Mouse (Mus musculus) intestine, embryonic 16.5 days (tissue): ENCODE data around the gene Tvp23b. TPM values are rescaled to one million over a fixed set of nuclear protein-coding genes. Genes with fewer than 3 reads are reported as not detected.

Experiments used
- ATAC-seq: fragments of 200-750 bp; cut with Nextera tagmentation; 2 replicates; pipeline ENCODE4 v1.8.0; 2017; ENCODE audit warnings: moderate TSS enrichment, moderate library complexity
- H3K27ac ChIP-seq: fragments of 300-500 bp; sonication (generic); 2 replicates; pipeline ENCODE4 v1.5.1; 2014; ENCODE audit warnings: mild to moderate bottlenecking, low read length
- H3K27me3 ChIP-seq: fragments of 300-500 bp; sonication (generic); replicated peaks from 2 replicates; pipeline ENCODE4 v1.6.1; 2014; ENCODE audit warnings: low read length, control low read depth, mixed read lengths; ENCODE audit not compliant: control insufficient read depth, insufficient read depth
- H3K36me3 ChIP-seq: fragments of 300-500 bp; sonication (generic); 2 replicates; pipeline ENCODE4 v1.6.1; 2014; ENCODE audit warnings: low read length, control low read depth; ENCODE audit not compliant: control insufficient read depth, insufficient read depth
- H3K4me1 ChIP-seq: fragments of 300-500 bp; sonication (generic); 2 replicates; pipeline ENCODE4 v1.6.1; 2014; ENCODE audit warnings: low read length, control low read depth, mixed read lengths; ENCODE audit not compliant: control insufficient read depth, insufficient read depth
- H3K4me2 ChIP-seq: fragments of 300-500 bp; sonication (generic); 2 replicates; pipeline ENCODE4 v1.6.1; 2014; ENCODE audit warnings: low read depth, low read length, control low read depth
- H3K4me3 ChIP-seq: fragments of 300-500 bp; sonication (generic); 2 replicates; pipeline ENCODE4 v1.5.1; 2014; ENCODE audit warnings: mild to moderate bottlenecking, low read length
- H3K9ac ChIP-seq: fragments of 300-500 bp; sonication (generic); 2 replicates; pipeline ENCODE4 v1.6.1; 2014; ENCODE audit warnings: low read depth, low read length
- H3K9me3 ChIP-seq: fragments of 300-500 bp; sonication (generic); 2 replicates; pipeline ENCODE4 v1.6.1; 2016; ENCODE audit warnings: low read length, control low read depth; ENCODE audit not compliant: control insufficient read depth
- WGBS: fragments of 180-500 bp; shearing (Covaris S2); extraction: QIAGEN DNeasy Blood & Tissue Kit; methylation state at CpG from one replicate; pipeline ENCODE4 v1.1.7; 2014; 5-methylcytosine and 5-hydroxymethylcytosine counted together
- polyA plus RNA-seq: library from polyadenylated mRNA; unstranded; fragments of >200 nt; fragmentation: Nextera tagmentation; extraction: Ambion mirVana; gene quantifications from 2 replicates; pipeline ENCODE4 v1.2.1, GENCODE M21; 2015

Tvp23b gene
- polyA plus RNA-seq, 1 experiment from 2014 or later = 90.2 TPM

GRCm38 (mm10) chr11:62954766-62955165, 75.5 kb downstream of the Tvp23b start:
- no peaks in the 10 kb centered on the region for H3K27me3 ChIP-seq
- no peaks in the 10 kb centered on the region for H3K4me1 ChIP-seq
- H3K9me3 ChIP-seq = peaks cover 5% of the 10 kb centered on the region; the same call in 1 of the 2 replicates
- H3K36me3 ChIP-seq = no peaks in the 10 kb centered on the region
- no peak overlapping the region for H3K4me3 ChIP-seq
- no peak overlapping the region for H3K9ac ChIP-seq
- H3K4me2 ChIP-seq = no peak overlapping the region
- WGBS = 73% methylated on average over 3 of the region's 3 CpGs
- H3K27ac ChIP-seq = no peak overlapping the region
- no peak for ATAC-seq

- no peak overlapping the region for H3K9ac ChIP-seq
- ATAC-seq = no peak
- H3K9me3 ChIP-seq = peaks cover 5% of the 10 kb centered on the region; the same call in 1 of the 2 replicates
- no peak overlapping the region for H3K4me2 ChIP-seq
- H3K27me3 ChIP-seq = no peaks in the 10 kb centered on the region
- no peaks in the 10 kb centered on the region for H3K4me1 ChIP-seq
- H3K4me3 ChIP-seq = no peak overlapping the region
- H3K27ac ChIP-seq = no peak overlapping the region
- 74% methylated on average over 5 of the region's 5 CpGs for WGBS
- H3K36me3 ChIP-seq = no peaks in the 10 kb centered on the region
Observed at GRCm38 (mm10) chr11:62955186-62955585, 75.9 kb downstream of the Tvp23b start.

- no peak overlapping the region for H3K4me3 ChIP-seq
- no peaks in the 10 kb centered on the region for H3K27me3 ChIP-seq
- no peaks in the 10 kb centered on the region for H3K4me1 ChIP-seq
- no peak for ATAC-seq
- H3K36me3 ChIP-seq = no peaks in the 10 kb centered on the region
- H3K9ac ChIP-seq = no peak overlapping the region
- WGBS = 49% methylated on average over 6 of the region's 6 CpGs
- peaks cover 5% of the 10 kb centered on the region; the same call in 1 of the 2 replicates for H3K9me3 ChIP-seq
- no peak overlapping the region for H3K4me2 ChIP-seq
- H3K27ac ChIP-seq = no peak overlapping the region
Observed at GRCm38 (mm10) chr11:62955776-62956175, 76.5 kb downstream of the Tvp23b start.

- Histone ChIP-seq H3K4me2 (no peak overlapping the region), H3K27ac (no peak overlapping the region), H3K36me3 (no peaks in the 10 kb centered on the region), H3K4me1 (no peaks in the 10 kb centered on the region), H3K9me3 (peaks cover 5% of the 10 kb centered on the region; the same call in 1 of the 2 replicates), H3K9ac (no peak overlapping the region), H3K4me3 (no peak overlapping the region), H3K27me3 (no peaks in the 10 kb centered on the region)
- WGBS = 91% methylated on average over 8 of the region's 8 CpGs
- ATAC-seq = no peak
Observed at GRCm38 (mm10) chr11:62957626-62958180, 78.4 kb downstream of the Tvp23b start.

GRCm38 (mm10) chr11:62963292-62963691, 84.0 kb downstream of the Tvp23b start:
- Histone ChIP-seq H3K9ac (no peak overlapping the region), H3K4me1 (peaks cover 10% of the 10 kb centered on the region), H3K27me3 (no peaks in the 10 kb centered on the region), H3K36me3 (no peaks in the 10 kb centered on the region), H3K9me3 (no peaks in the 10 kb centered on the region), H3K4me3 (no peak overlapping the region), H3K27ac (no peak overlapping the region), H3K4me2 (no peak overlapping the region)
- no peak for ATAC-seq
- 80% methylated on average over 4 of the region's 4 CpGs for WGBS

DNA sequence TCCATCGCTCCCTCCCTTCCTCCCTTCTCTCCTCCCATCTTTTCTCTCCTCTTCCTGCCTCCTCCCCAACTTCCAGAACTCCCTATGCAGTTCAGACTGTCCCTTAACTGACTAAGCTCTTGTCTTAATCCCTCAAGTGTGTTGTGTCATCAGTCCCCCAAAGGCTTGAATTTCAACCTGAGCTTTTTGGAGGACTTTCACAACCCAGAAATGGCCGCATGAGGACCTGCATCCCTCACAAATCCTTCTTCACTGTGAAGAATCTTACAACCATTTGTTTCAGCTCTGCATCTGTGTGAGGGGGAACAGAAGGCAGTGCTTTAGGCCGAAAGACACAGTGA, 87.1 kb downstream of the Tvp23b start:
- 0 out of 2 replicates have a peak overlapping the region, but pooled peaks have one; percentile 28 for H3K4me3 ChIP-seq
- ATAC-seq = no peak
- H3K27me3 ChIP-seq = no peaks in the 10 kb centered on the region
- H3K9ac ChIP-seq = peak overlapping the region; percentile 31; the same call in 1 of the 2 replicates
- H3K36me3 ChIP-seq = no peaks in the 10 kb centered on the region
- H3K27ac ChIP-seq = peak overlapping the region; percentile 88
- no peaks in the 10 kb centered on the region for H3K9me3 ChIP-seq
- peak overlapping the region; percentile 55; the same call in 1 of the 2 replicates for H3K4me2 ChIP-seq
- H3K4me1 ChIP-seq = peaks cover 10% of the 10 kb centered on the region
- WGBS = 57% methylated on average over 3 of the region's 3 CpGs

Other genes starting within 250 kb of the Tvp23b start
- 14.1 and 23.8 TPM in 2 replicates for gene Lrrc75a, start 230.9 kb upstream of the Tvp23b start, polyA plus RNA-seq
- 82.9 and 86.3 TPM in 2 replicates for gene Mmgt2, start 230.8 kb upstream of the Tvp23b start, polyA plus RNA-seq
- 4.2 and 4.7 TPM in 2 replicates for gene Zfp287, start 147.6 kb upstream of the Tvp23b start, polyA plus RNA-seq
- not detected in 2 replicates for gene Gm10428, start 126.4 kb upstream of the Tvp23b start, polyA plus RNA-seq
- gene Zfp286, start 90.0 kb upstream of the Tvp23b start, polyA plus RNA-seq = 7.9 and 10.5 TPM in 2 replicates
- gene Trim16, start 59.2 kb upstream of the Tvp23b start, polyA plus RNA-seq = 13.3 and 13.5 TPM in 2 replicates
- 0.24 and 0.43 TPM in 2 replicates for gene Fbxw10, start 32.4 kb upstream of the Tvp23b start, polyA plus RNA-seq
- gene Cdrt4, start 71.7 kb downstream of the Tvp23b start, polyA plus RNA-seq = 0.33 TPM in 1 of 2 replicates, not detected in the other
- gene Tekt3, start 182.2 kb downstream of the Tvp23b start, polyA plus RNA-seq = not detected in 2 replicates
- 110 and 113 TPM in 2 replicates for gene Pmp22, start 249.5 kb downstream of the Tvp23b start, polyA plus RNA-seq